Mouse (Mus musculus) intestine, embryonic 14.5 days (tissue): ENCODE measurements around the gene Basp1. TPM values are rescaled to one million over a fixed set of nuclear protein-coding genes. Genes with fewer than 3 reads are reported as not detected.

Source experiments
- ATAC-seq: fragments of 200-750 bp; cut with Nextera tagmentation; replicated peaks from 2 replicates; pipeline ENCODE4 v1.8.0; 2017; ENCODE audit warnings: low read depth, moderate number of reproducible peaks, moderate TSS enrichment, moderate library complexity; ENCODE audit not compliant: low FRiP score, low TSS enrichment
- DNase-seq: peaks from one replicate; pipeline ENCODE4 v3.0.0-alpha.2; 2018; ENCODE audit warnings: low spot score
- H3K27ac ChIP-seq: fragments of 300-500 bp; sonication (generic); 2 replicates; pipeline ENCODE4 v1.5.1; 2014; ENCODE audit warnings: low read depth, mild to moderate bottlenecking, control low read depth
- H3K27me3 ChIP-seq: fragments of 300-500 bp; sonication (generic); replicated peaks from 2 replicates; pipeline ENCODE4 v1.6.1; 2014; ENCODE audit warnings: low read length, control low read depth; ENCODE audit not compliant: control insufficient read depth, insufficient read depth
- H3K36me3 ChIP-seq: fragments of 300-500 bp; sonication (generic); 2 replicates; pipeline ENCODE4 v1.6.1; 2014; ENCODE audit warnings: low read length, control low read depth; ENCODE audit not compliant: control insufficient read depth, insufficient read depth
- H3K4me1 ChIP-seq: fragments of 300-500 bp; sonication (generic); replicated peaks from 2 replicates; pipeline ENCODE4 v1.6.1; 2014; ENCODE audit warnings: low read length, control low read depth, mixed read lengths; ENCODE audit not compliant: control insufficient read depth, insufficient read depth
- H3K4me2 ChIP-seq: fragments of 300-500 bp; sonication (generic); 2 replicates; pipeline ENCODE4 v1.6.1; 2014; ENCODE audit warnings: low read length
- H3K4me3 ChIP-seq: fragments of 300-500 bp; sonication (generic); 2 replicates; pipeline ENCODE4 v1.5.1; 2014; ENCODE audit warnings: low read depth, low read length, control low read depth, mixed read lengths
- H3K9ac ChIP-seq: fragments of 300-500 bp; sonication (generic); 2 replicates; pipeline ENCODE4 v1.6.1; 2014; ENCODE audit warnings: mild to moderate bottlenecking, low read length
- H3K9me3 ChIP-seq: fragments of 300-500 bp; sonication (generic); 2 replicates; pipeline ENCODE4 v1.6.1; 2016; ENCODE audit warnings: low read length, control low read depth; ENCODE audit not compliant: control insufficient read depth
- WGBS: fragments of 180-500 bp; shearing (Covaris S2); extraction: QIAGEN DNeasy Blood & Tissue Kit; methylation state at CpG from one replicate; pipeline ENCODE4 v1.1.7; 2014; 5-methylcytosine and 5-hydroxymethylcytosine counted together
- polyA plus RNA-seq: library from polyadenylated mRNA; unstranded; fragments of >200 nt; fragmentation: Nextera tagmentation; extraction: Ambion mirVana; gene quantifications from 2 replicates; pipeline ENCODE4 v1.2.1, GENCODE M21; 2014

The Basp1 gene
- polyA plus RNA-seq, 1 experiment from 2014 or later, result 21.1 TPM

DNA sequence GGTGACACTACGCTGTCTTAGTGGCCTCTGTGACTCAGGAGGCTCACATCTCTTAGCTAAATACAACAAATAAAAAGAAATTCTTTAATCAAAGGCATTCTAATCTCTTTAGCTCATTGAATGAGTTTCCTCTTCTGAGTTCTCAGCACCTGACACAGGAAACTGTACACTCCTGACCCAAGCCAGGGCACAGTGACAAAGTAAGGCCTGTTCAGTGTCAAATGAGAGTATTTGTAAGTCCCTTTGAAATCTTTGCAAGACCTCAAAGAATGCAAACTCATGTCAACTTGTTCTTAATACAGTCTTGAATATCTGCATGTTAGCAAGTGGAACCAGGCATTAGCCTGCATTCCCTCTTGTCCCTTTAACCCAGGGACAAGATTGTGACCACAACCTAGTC lies 18.8 kb upstream of the Basp1 start:
- H3K4me1 ChIP-seq, result no peaks in the 10 kb centered on the region
- H3K9me3 ChIP-seq, result no peaks in the 10 kb centered on the region
- 77% methylated on average over 1 of the region's 1 CpGs for WGBS
- no peak for DNase-seq
- no peaks in the 10 kb centered on the region for H3K27me3 ChIP-seq
- no peak overlapping the region for H3K27ac ChIP-seq
- no peaks in the 10 kb centered on the region for H3K36me3 ChIP-seq
- H3K9ac ChIP-seq, result no peak overlapping the region
- no peak overlapping the region for H3K4me3 ChIP-seq
- ATAC-seq, result no peak
- no peak overlapping the region for H3K4me2 ChIP-seq

DNA sequence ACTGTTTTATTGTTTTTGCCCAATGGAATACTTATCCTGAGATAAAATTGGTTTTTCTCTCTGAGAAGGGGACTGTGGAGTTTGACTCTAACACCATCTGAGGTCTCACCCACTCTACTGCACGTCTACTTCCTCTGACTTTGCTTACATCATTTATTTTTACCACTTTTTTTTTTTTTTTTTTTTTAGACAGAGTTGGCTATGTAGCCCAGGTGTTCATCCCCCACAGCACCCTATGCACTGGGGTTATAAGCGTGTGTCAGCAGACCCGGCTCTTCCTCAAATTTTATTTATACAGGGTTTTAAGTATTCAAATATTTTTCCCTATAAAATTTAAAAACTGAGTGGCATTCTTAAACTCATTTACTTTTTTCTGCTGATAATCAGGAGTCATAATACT lies 16.6 kb upstream of the Basp1 start:
- H3K27me3 ChIP-seq, result no peaks in the 10 kb centered on the region
- ATAC-seq (no peak), DNase-seq (no peak)
- no peak overlapping the region for H3K27ac ChIP-seq
- no peak overlapping the region for H3K4me3 ChIP-seq
- H3K4me1 ChIP-seq, result no peaks in the 10 kb centered on the region
- H3K36me3 ChIP-seq, result no peaks in the 10 kb centered on the region
- whole genome bisulfite sequencing, result 70% methylated on average over 3 of the region's 3 CpGs
- no peak overlapping the region for H3K9ac ChIP-seq
- no peaks in the 10 kb centered on the region for H3K9me3 ChIP-seq
- no peak overlapping the region for H3K4me2 ChIP-seq

GRCm38 (mm10) chr15:25429007-25429406 lies 15.4 kb upstream of the Basp1 start:
- no peak overlapping the region for H3K27ac ChIP-seq
- H3K27me3 ChIP-seq, result no peaks in the 10 kb centered on the region
- 70% methylated on average over 7 of the region's 7 CpGs for WGBS

DNA sequence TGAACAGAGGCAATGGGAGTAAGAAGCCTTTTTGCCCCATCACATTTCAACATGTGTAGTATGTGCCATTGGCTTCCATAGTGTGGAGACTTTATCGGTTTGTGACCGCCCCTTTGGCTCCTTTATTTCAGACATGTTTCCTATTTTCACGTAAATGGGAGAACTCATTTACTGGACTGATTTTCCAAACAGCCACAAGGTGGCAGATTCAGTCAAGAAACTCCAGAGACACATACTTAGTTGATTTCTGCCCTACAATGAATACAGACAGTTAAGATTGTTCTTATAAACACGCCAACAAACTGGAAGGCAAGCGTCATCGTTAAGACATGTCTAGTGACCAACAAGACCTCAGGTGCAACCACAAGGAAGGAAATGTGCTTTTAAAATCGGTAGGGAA lies 15.0 kb upstream of the Basp1 start:
- H3K36me3 ChIP-seq, result no peaks in the 10 kb centered on the region
- H3K9ac ChIP-seq, result no peak overlapping the region
- no peak for ATAC-seq
- 43% methylated on average over 7 of the region's 7 CpGs for WGBS
- no peak for DNase-seq
- no peak overlapping the region for H3K27ac ChIP-seq
- no peak overlapping the region for H3K4me3 ChIP-seq
- H3K27me3 ChIP-seq, result no peaks in the 10 kb centered on the region
- no peaks in the 10 kb centered on the region for H3K4me1 ChIP-seq
- no peak overlapping the region for H3K4me2 ChIP-seq
- no peaks in the 10 kb centered on the region for H3K9me3 ChIP-seq

More at GRCm38 (mm10) chr15:25429007-25429406, 15.4 kb upstream of the Basp1 start:
- no peaks in the 10 kb centered on the region for H3K9me3 ChIP-seq
- H3K36me3 ChIP-seq, result no peaks in the 10 kb centered on the region
- no peak overlapping the region for H3K4me2 ChIP-seq
- no peak for DNase-seq
- no peak for ATAC-seq
- H3K9ac ChIP-seq, result no peak overlapping the region
- no peak overlapping the region for H3K4me3 ChIP-seq
- H3K4me1 ChIP-seq, result no peaks in the 10 kb centered on the region

GRCm38 (mm10) chr15:25420266-25420665 lies 6.7 kb upstream of the Basp1 start:
- Histone ChIP-seq H3K4me2 (no peak overlapping the region), H3K27ac (no peak overlapping the region), H3K9ac (no peak overlapping the region), H3K27me3 (no peaks in the 10 kb centered on the region), H3K36me3 (no peaks in the 10 kb centered on the region), H3K4me3 (no peak overlapping the region), H3K4me1 (no peaks in the 10 kb centered on the region), H3K9me3 (peaks cover 3% of the 10 kb centered on the region; the same call in 1 of the 2 replicates)
- ATAC-seq, result no peak
- 88% methylated on average over 9 of the region's 9 CpGs for WGBS
- DNase-seq, result no peak

DNA sequence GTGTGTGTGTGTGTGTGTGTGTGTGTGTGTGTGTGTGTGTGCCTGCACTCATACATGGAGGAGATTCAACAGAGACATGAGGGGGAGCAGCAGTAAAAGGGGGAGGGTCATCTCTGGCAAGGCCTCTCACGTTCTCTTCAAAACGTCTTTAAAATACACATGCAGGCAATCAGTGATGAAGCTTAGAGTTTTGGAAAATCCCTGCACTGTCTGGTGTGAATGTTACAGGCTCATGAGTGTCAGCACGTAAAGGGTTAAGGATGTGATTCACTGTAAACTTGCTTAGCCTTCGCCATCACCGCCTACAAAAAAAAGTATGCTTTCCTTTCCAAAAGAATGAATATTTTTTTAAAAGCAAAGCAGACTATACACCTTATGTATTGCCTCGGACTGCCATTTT lies 2.8 kb upstream of the Basp1 start:
- peaks cover 3% of the 10 kb centered on the region; the same call in 1 of the 2 replicates for H3K9me3 ChIP-seq
- no peak overlapping the region for H3K27ac ChIP-seq
- no peak for DNase-seq
- no peak overlapping the region for H3K9ac ChIP-seq
- no peaks in the 10 kb centered on the region for H3K36me3 ChIP-seq
- H3K4me2 ChIP-seq, result no peak overlapping the region
- H3K27me3 ChIP-seq, result no peaks in the 10 kb centered on the region
- 43% methylated on average over 6 of the region's 6 CpGs for WGBS
- no peak for ATAC-seq
- H3K4me1 ChIP-seq, result 0 out of 2 replicates have a peak, but pooled peaks cover 3% of the 10 kb centered on the region
- no peak overlapping the region for H3K4me3 ChIP-seq

- no peak for DNase-seq
- Histone ChIP-seq H3K4me2 (no peak overlapping the region), H3K4me3 (no peak overlapping the region), H3K9ac (no peak overlapping the region), H3K9me3 (peaks cover under 1% of the 10 kb centered on the region; the same call in 1 of the 2 replicates), H3K4me1 (0 out of 2 replicates have a peak, but pooled peaks cover 6% of the 10 kb centered on the region), H3K27ac (no peak overlapping the region), H3K36me3 (no peaks in the 10 kb centered on the region), H3K27me3 (no peaks in the 10 kb centered on the region)
- 63% methylated on average over 4 of the region's 4 CpGs for WGBS
- no peak for ATAC-seq
Measured at GRCm38 (mm10) chr15:25415958-25416357, 2.4 kb upstream of the Basp1 start.

GRCm38 (mm10) chr15:25414747-25415119 lies 1.2 kb upstream of the Basp1 start:
- ATAC-seq, result peak; percentile 14; the same call in 1 of the 2 replicates
- H3K27ac ChIP-seq, result peak overlapping the region; percentile 92

DNA sequence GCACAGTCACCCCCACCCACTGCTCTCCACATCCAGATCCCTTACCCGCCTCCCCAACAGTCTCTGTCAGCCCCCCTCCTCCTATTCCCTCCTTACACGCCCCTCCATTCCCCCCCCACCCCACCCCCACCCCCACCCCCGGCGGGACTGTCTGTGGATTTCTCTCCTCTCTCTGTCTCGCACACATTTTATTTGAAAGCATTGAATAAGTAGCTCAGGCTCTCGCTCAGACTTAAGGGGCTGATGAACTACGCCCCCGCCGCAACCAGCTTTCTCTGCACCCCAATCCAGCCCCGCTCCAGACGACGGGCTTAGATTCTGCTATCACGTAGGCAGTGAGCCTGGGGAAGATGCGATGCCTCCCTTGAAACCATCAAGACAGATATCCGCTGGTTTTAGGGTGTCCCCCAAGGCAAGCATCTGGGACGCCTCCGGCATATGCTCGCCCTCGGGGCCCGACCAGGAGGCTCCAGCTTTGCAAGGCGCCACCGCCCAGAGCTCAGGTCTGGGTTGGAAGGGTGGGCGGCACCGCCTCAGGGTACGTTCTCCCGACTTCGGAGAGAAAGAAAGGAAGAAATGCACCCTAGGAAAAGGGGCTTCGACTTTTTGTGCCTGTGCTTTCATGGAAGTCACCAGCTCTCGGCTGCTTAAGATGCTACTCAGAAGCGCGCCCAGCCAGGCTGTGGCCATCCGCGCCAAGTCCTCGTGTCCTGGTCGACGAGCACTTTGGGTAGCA lies 615 bp upstream of the Basp1 start:
- Histone ChIP-seq H3K4me2 (peak overlapping the region; percentile 90), H3K4me3 (peak overlapping the region; percentile 86), H3K4me1 (0 out of 2 replicates have a peak, but pooled peaks cover 6% of the 10 kb centered on the region), H3K9me3 (no peaks in the 10 kb centered on the region), H3K36me3 (no peaks in the 10 kb centered on the region), H3K27me3 (no peaks in the 10 kb centered on the region), H3K9ac (peak overlapping the region; percentile 89), H3K27ac (peak overlapping the region; percentile 92)
- ATAC-seq (peak; percentile 36), DNase-seq (peak; percentile 93)
- WGBS, result 0% methylated on average over 34 of the region's 36 CpGs

More at GRCm38 (mm10) chr15:25414747-25415119, 1.2 kb upstream of the Basp1 start:
- peak overlapping the region; percentile 89 for H3K9ac ChIP-seq
- H3K9me3 ChIP-seq, result no peaks in the 10 kb centered on the region
- H3K4me2 ChIP-seq, result peak overlapping the region; percentile 90
- 0 out of 2 replicates have a peak, but pooled peaks cover 6% of the 10 kb centered on the region for H3K4me1 ChIP-seq
- DNase-seq, result peak; percentile 93
- no peaks in the 10 kb centered on the region for H3K36me3 ChIP-seq
- WGBS, result 1% methylated on average over 14 of the region's 14 CpGs
- no peaks in the 10 kb centered on the region for H3K27me3 ChIP-seq
- peak overlapping the region; percentile 86 for H3K4me3 ChIP-seq
